Mouse (Mus musculus): ENCODE measurements at regions not wholly inside any gene's neighbourhood (a gene's known extent, or its start where the extent isn't known, plus 50 kb on each side); places are given as distances from the start of the nearest gene placed in this dataset.
A peak's percentile ranks its signal among the peaks of the same experiment; 100 is the strongest.

GRCm38 (mm10) chr2:148579027-148579426 lies 93.4 kb upstream of the Nxt1 start:
- Histone ChIP-seq H3K9ac (no peak overlapping the region), H3K4me1 (no peaks in the 10 kb centered on the region), H3K27me3 (replicated peaks) (no peaks in the 10 kb centered on the region), H3K36me3 (no peaks in the 10 kb centered on the region), H3K9me3 (no peaks in the 10 kb centered on the region), H3K4me2 (no peak overlapping the region), H3K27ac (no peak overlapping the region), H3K4me3 (replicated peaks) (no peak overlapping the region)
- WGBS, result 77% methylated on average over 5 of the region's 5 CpGs
- ATAC-seq (ENCODE audit: insufficient read depth, low FRiP score, low read depth), result no peak

GRCm38 (mm10) chr2:148578176-148578575 lies 94.2 kb upstream of the Nxt1 start:
- Histone ChIP-seq H3K9me3 (no peaks in the 10 kb centered on the region), H3K36me3 (no peaks in the 10 kb centered on the region), H3K4me1 (no peaks in the 10 kb centered on the region), H3K4me3 (replicated peaks) (no peak overlapping the region), H3K4me2 (no peak overlapping the region), H3K27me3 (replicated peaks) (no peaks in the 10 kb centered on the region), H3K27ac (no peak overlapping the region), H3K9ac (no peak overlapping the region)
- 57% methylated on average over 2 of the region's 2 CpGs for whole genome bisulfite sequencing
- no peak for ATAC-seq (ENCODE audit: insufficient read depth, low FRiP score, low read depth)

- Histone ChIP-seq H3K9ac (no peak overlapping the region), H3K9me3 (no peaks in the 10 kb centered on the region), H3K4me2 (no peak overlapping the region), H3K4me3 (replicated peaks) (no peak overlapping the region), H3K27me3 (replicated peaks) (no peaks in the 10 kb centered on the region), H3K36me3 (no peaks in the 10 kb centered on the region), H3K27ac (no peak overlapping the region), H3K4me1 (0 out of 2 replicates have a peak, but pooled peaks cover 2% of the 10 kb centered on the region)
- WGBS, result 71% methylated on average over 3 of the region's 3 CpGs
- no peak for ATAC-seq (ENCODE audit: insufficient read depth, low FRiP score, low read depth)
Observed at GRCm38 (mm10) chr2:148575433-148575832, 97.0 kb upstream of the Nxt1 start.

- Histone ChIP-seq H3K36me3 (no peaks in the 10 kb centered on the region), H3K9ac (no peak overlapping the region), H3K9me3 (no peaks in the 10 kb centered on the region), H3K27me3 (replicated peaks) (no peaks in the 10 kb centered on the region), H3K27ac (no peak overlapping the region), H3K4me1 (0 out of 2 replicates have a peak, but pooled peaks cover 2% of the 10 kb centered on the region), H3K4me3 (replicated peaks) (no peak overlapping the region), H3K4me2 (no peak overlapping the region)
- 16% methylated on average over 1 of the region's 1 CpGs for WGBS
- ATAC-seq (ENCODE audit: insufficient read depth, low FRiP score, low read depth), result no peak
Observed at GRCm38 (mm10) chr2:148572165-148572564, 100.2 kb upstream of the Nxt1 start.

DNA sequence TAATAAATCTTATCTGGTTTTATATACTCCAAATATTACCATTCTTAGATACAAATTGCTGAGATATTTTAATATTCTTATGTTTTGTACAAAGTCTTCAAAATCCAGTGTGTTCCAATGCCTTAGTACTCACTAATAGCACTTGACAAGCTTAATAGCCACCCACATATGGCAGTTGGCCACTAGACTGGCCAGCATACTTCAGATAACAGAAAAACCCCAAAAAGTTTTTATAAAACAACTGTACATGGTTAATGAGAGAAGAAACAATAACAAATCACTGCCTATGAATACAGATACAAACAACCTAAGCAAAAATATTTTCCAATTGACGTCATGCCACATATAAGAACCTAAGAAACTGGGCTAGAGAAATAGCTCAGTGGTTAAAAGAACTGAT lies 100.8 kb upstream of the Nxt1 start:
- Histone ChIP-seq H3K9me3 (no peaks in the 10 kb centered on the region), H3K9ac (no peak overlapping the region), H3K4me3 (replicated peaks) (no peak overlapping the region), H3K36me3 (no peaks in the 10 kb centered on the region), H3K27ac (no peak overlapping the region), H3K4me1 (0 out of 2 replicates have a peak, but pooled peaks cover 2% of the 10 kb centered on the region), H3K4me2 (no peak overlapping the region), H3K27me3 (replicated peaks) (no peaks in the 10 kb centered on the region)
- ATAC-seq (ENCODE audit: insufficient read depth, low FRiP score, low read depth), result no peak
- 82% methylated on average over 1 of the region's 1 CpGs for WGBS

DNA sequence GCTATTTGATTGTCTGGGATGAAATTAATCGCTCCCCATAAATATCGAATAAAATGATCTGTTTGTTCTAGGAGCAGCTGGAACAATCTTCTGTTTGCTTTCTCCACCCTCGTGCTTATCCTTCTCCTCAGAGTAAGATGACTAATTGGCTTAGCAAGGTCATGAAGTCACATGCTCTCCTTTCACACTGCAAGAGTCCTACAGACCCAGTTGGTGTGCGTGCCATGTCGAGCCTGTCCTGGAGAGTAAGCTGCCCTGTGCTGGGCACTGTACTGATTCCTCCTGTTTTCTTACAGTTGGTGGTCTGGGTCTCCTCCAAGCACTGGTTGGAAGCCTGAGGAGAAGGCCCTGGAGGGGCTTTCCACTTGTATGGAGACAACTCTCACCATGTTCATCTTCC lies 101.4 kb upstream of the Nxt1 start:
- WGBS, result 45% methylated on average over 5 of the region's 5 CpGs
- Histone ChIP-seq H3K36me3 (no peaks in the 10 kb centered on the region), H3K27me3 (replicated peaks) (no peaks in the 10 kb centered on the region), H3K4me1 (0 out of 2 replicates have a peak, but pooled peaks cover 2% of the 10 kb centered on the region), H3K4me3 (replicated peaks) (no peak overlapping the region), H3K4me2 (no peak overlapping the region), H3K27ac (no peak overlapping the region), H3K9me3 (no peaks in the 10 kb centered on the region), H3K9ac (no peak overlapping the region)
- peak; percentile 79 for ATAC-seq (ENCODE audit: insufficient read depth, low FRiP score, low read depth)

DNA sequence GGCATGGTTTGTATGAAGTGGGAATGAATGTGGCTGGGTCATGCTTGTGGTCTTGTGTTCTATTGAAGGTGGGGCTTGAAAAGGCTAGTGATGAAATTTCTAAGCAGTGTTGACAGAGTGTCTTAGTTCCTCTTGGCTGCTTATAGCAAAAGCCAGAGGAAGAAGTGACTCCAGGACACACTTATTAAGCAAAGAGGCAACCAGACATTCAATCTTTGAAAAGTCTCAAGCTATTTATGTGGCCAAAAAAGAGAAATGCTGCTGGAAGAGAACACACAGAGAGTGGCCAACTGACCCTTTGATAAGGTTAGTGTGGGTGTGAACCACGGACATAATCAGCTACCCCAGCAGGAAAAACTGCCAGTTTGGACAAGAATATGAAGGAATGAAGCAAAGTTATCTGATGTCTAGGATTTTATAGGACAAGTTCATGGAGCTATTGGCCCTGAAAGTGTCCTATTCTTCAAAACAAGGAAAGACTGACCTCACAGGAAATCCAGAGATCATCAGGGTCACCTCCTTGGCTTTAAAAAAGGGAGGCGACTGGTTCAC lies 104.4 kb upstream of the Nxt1 start:
- 0 out of 2 replicates have a peak, but pooled peaks cover 2% of the 10 kb centered on the region for H3K4me1 ChIP-seq
- WGBS, result 58% methylated on average over 2 of the region's 2 CpGs
- H3K36me3 ChIP-seq, result no peaks in the 10 kb centered on the region
- no peak overlapping the region for H3K4me2 ChIP-seq
- H3K4me3 ChIP-seq (replicated peaks), result no peak overlapping the region
- ATAC-seq (ENCODE audit: insufficient read depth, low FRiP score, low read depth), result no peak
- H3K27ac ChIP-seq, result no peak overlapping the region
- H3K9me3 ChIP-seq, result no peaks in the 10 kb centered on the region
- no peak overlapping the region for H3K9ac ChIP-seq
- H3K27me3 ChIP-seq (replicated peaks), result no peaks in the 10 kb centered on the region

- 61% methylated on average over 3 of the region's 3 CpGs for WGBS
- no peaks in the 10 kb centered on the region for H3K27me3 ChIP-seq (replicated peaks)
- H3K4me1 ChIP-seq, result peaks cover 4% of the 10 kb centered on the region; the same call in 1 of the 2 replicates
- H3K4me3 ChIP-seq (replicated peaks), result no peak overlapping the region
- no peaks in the 10 kb centered on the region for H3K36me3 ChIP-seq
- H3K9me3 ChIP-seq, result no peaks in the 10 kb centered on the region
- ATAC-seq (ENCODE audit: insufficient read depth, low FRiP score, low read depth), result no peak
- H3K9ac ChIP-seq, result no peak overlapping the region
- H3K27ac ChIP-seq, result no peak overlapping the region
- H3K4me2 ChIP-seq, result no peak overlapping the region
Observed at GRCm38 (mm10) chr2:148563390-148563789, 109.0 kb upstream of the Nxt1 start.

GRCm38 (mm10) chr2:148562041-148562440 lies 110.4 kb upstream of the Nxt1 start:
- 62% methylated on average over 3 of the region's 3 CpGs for WGBS
- Histone ChIP-seq H3K4me2 (no peak overlapping the region), H3K9ac (no peak overlapping the region), H3K27ac (no peak overlapping the region), H3K27me3 (replicated peaks) (no peaks in the 10 kb centered on the region), H3K4me1 (peaks cover 4% of the 10 kb centered on the region; the same call in 1 of the 2 replicates), H3K9me3 (no peaks in the 10 kb centered on the region), H3K4me3 (replicated peaks) (no peak overlapping the region), H3K36me3 (no peaks in the 10 kb centered on the region)
- no peak for ATAC-seq (ENCODE audit: insufficient read depth, low FRiP score, low read depth)

GRCm38 (mm10) chr2:148560013-148560773 lies 112.2 kb upstream of the Nxt1 start:
- Histone ChIP-seq H3K4me3 (replicated peaks) (no peak overlapping the region), H3K27ac (no peak overlapping the region; the same call in 1 of the 2 replicates), H3K27me3 (replicated peaks) (no peaks in the 10 kb centered on the region), H3K9me3 (no peaks in the 10 kb centered on the region), H3K36me3 (no peaks in the 10 kb centered on the region), H3K9ac (no peak overlapping the region), H3K4me2 (no peak overlapping the region), H3K4me1 (peaks cover 4% of the 10 kb centered on the region; the same call in 1 of the 2 replicates)
- WGBS, result 60% methylated on average over 4 of the region's 4 CpGs
- ATAC-seq (ENCODE audit: insufficient read depth, low FRiP score, low read depth), result peak; percentile 53

DNA sequence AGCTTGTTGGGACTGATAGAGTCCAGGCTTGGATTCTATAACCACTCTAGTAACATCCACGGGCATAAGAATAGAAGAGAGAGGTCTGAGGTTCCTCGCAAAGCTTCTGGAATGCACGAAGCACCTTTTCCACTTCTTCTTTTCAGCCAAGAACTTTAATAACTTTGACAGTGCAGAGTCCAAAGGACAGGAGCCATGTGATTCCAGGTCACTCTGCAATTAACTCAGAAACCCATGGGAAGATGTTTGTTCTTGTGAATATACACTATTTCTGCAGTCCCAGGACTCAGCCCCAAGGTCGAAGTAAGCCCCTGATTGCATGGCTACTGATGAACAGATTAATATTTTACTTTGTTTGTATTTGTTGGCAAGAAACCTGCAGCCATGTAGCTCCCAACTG lies 113.0 kb upstream of the Nxt1 start:
- Histone ChIP-seq H3K9me3 (no peaks in the 10 kb centered on the region), H3K4me1 (peaks cover 4% of the 10 kb centered on the region; the same call in 1 of the 2 replicates), H3K4me2 (no peak overlapping the region), H3K36me3 (no peaks in the 10 kb centered on the region), H3K27me3 (replicated peaks) (no peaks in the 10 kb centered on the region), H3K9ac (no peak overlapping the region), H3K27ac (no peak overlapping the region), H3K4me3 (replicated peaks) (no peak overlapping the region)
- no peak for ATAC-seq (ENCODE audit: insufficient read depth, low FRiP score, low read depth)
- WGBS, result 72% methylated on average over 4 of the region's 4 CpGs

GRCm38 (mm10) chr2:148558365-148558764 lies 114.0 kb upstream of the Nxt1 start:
- H3K9me3 ChIP-seq, result no peaks in the 10 kb centered on the region
- H3K27ac ChIP-seq, result no peak overlapping the region
- no peak overlapping the region for H3K4me2 ChIP-seq
- H3K4me1 ChIP-seq, result peaks cover 4% of the 10 kb centered on the region; the same call in 1 of the 2 replicates
- ATAC-seq (ENCODE audit: insufficient read depth, low FRiP score, low read depth), result no peak
- H3K36me3 ChIP-seq, result no peaks in the 10 kb centered on the region
- H3K9ac ChIP-seq, result no peak overlapping the region
- H3K4me3 ChIP-seq (replicated peaks), result no peak overlapping the region
- H3K27me3 ChIP-seq (replicated peaks), result no peaks in the 10 kb centered on the region

All from stomach, embryonic 15.5 days (tissue).